Mouse (Mus musculus) embryonic facial prominence, embryonic 12.5 days (tissue): ENCODE results near the gene Nrtn. TPM values are rescaled to one million over a fixed set of nuclear protein-coding genes. Genes with fewer than 3 reads are reported as not detected.

Experiments used
- ATAC-seq: fragments of 200-750 bp; cut with Nextera tagmentation; 2 replicates; pipeline ENCODE4 v1.8.0; 2017; ENCODE audit not compliant: insufficient number of reproducible peaks, insufficient read depth, low FRiP score, low TSS enrichment
- H3K27ac ChIP-seq: fragments of 300-500 bp; sonication (generic); 2 replicates; pipeline ENCODE4 v1.5.1; 2016; ENCODE audit warnings: mild to moderate bottlenecking
- H3K27me3 ChIP-seq: fragments of 300-500 bp; sonication (generic); 2 replicates; pipeline ENCODE4 v1.6.1; 2016; ENCODE audit warnings: mild to moderate bottlenecking, moderate library complexity
- H3K36me3 ChIP-seq: fragments of 300-500 bp; sonication (generic); 2 replicates; pipeline ENCODE4 v1.6.1; 2016; ENCODE audit warnings: mild to moderate bottlenecking
- H3K4me1 ChIP-seq: fragments of 300-500 bp; sonication (generic); 2 replicates; pipeline ENCODE4 v1.6.1; 2016
- H3K4me2 ChIP-seq: fragments of 300-500 bp; sonication (generic); replicated peaks from 2 replicates; pipeline ENCODE4 v1.6.1; 2016; ENCODE audit warnings: mild to moderate bottlenecking, moderate library complexity
- H3K4me3 ChIP-seq: fragments of 300-500 bp; sonication (generic); 2 replicates; pipeline ENCODE4 v1.5.1; 2016; ENCODE audit warnings: mild to moderate bottlenecking
- H3K9ac ChIP-seq: fragments of 300-500 bp; sonication (generic); 2 replicates; pipeline ENCODE4 v1.6.1; 2016; ENCODE audit warnings: mild to moderate bottlenecking, moderate library complexity
- H3K9me3 ChIP-seq: fragments of 300-500 bp; sonication (generic); 2 replicates; pipeline ENCODE4 v1.6.1; 2016; ENCODE audit warnings: mild to moderate bottlenecking, moderate library complexity
- WGBS: fragments of 180-500 bp; shearing (Covaris S2); methylation state at CpG from one replicate; pipeline ENCODE4 v1.1.7; 2016; 5-methylcytosine and 5-hydroxymethylcytosine counted together
- polyA plus RNA-seq: library from polyadenylated mRNA; unstranded; fragments of >200 nt; fragmentation: Nextera tagmentation; extraction: Ambion mirVana; gene quantifications from 2 replicates; pipeline ENCODE4 v1.2.1, GENCODE M21; 2016

Nrtn gene
- 10.9 and 11.9 TPM in 2 replicates for polyA plus RNA-seq

DNA sequence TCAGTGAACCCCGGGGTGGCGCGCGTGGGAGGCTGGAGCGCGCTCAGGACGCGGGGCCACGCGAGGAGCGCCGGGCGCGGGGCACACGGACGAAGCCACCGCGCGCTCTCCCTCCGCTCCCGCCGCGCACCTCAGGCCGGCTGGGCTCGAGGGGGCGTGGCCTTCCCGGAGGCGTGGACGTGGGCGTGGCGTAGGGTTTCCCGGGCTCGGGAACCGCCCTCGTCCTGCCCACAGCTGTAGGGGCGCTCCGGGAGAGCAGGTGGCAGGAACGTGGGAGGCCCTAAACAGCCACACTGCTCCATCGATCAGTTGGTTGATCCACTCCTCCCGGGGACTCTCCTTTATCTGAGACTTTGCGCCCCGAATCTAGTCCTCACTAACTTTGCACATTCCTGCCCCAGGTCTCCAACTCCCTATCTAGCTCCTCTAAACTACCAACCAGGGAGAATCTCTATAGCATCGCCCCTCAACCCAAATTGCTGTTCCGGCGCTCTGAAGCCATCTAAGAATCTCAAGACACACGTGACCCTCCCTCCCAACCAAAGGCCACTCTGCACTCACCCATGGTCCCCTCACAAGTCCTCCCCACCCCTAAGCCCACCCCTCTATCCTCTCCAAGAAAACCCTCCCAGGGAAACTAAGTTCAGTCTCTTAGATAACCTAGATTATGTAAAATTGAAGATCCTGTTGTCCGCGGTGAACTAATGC lies at the start of gene Nrtn:
Gene Nrtn (minus strand): TSS at position 115 of the 708 bp plus-strand sequence.
- peak within 1 kb of the TSS; percentile 99 for H3K4me2 ChIP-seq
- no peaks in the 10 kb centered on the region for H3K36me3 ChIP-seq
- H3K27ac ChIP-seq: no peak within 1 kb of the TSS
- under 1% methylated on average over 44 of the region's 48 CpGs for WGBS
- peaks cover 68% of the 10 kb centered on the region for H3K27me3 ChIP-seq
- ATAC-seq: peak; percentile 6; the same call in 1 of the 2 replicates
- H3K4me1 ChIP-seq: peaks cover 39% of the 10 kb centered on the region
- peak within 1 kb of the TSS; percentile 63 for H3K9ac ChIP-seq
- H3K4me3 ChIP-seq: peak within 1 kb of the TSS; percentile 51
- H3K9me3 ChIP-seq: no peaks in the 10 kb centered on the region

DNA sequence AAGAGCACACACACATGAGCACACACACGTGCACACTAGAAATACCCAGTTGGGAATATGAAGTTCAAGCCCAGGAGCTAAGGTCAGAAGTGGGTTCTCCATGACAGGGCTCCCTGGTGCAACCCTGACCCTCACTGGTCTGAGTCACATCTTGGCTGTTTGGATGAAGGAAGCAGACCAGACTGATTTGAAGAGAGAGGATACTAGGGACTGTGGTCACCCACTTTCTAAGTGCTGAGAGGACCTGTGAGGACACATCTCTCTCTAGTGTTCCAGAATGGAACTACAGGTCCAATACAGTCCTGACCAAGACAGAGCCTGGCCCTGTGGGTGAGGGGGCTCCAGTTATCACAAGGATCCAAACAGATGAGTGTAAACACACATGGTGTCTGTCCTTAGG lies 48.5 kb upstream of the Nrtn start:
- 0 out of 2 replicates have a peak, but pooled peaks cover 4% of the 10 kb centered on the region for H3K27me3 ChIP-seq

DNA sequence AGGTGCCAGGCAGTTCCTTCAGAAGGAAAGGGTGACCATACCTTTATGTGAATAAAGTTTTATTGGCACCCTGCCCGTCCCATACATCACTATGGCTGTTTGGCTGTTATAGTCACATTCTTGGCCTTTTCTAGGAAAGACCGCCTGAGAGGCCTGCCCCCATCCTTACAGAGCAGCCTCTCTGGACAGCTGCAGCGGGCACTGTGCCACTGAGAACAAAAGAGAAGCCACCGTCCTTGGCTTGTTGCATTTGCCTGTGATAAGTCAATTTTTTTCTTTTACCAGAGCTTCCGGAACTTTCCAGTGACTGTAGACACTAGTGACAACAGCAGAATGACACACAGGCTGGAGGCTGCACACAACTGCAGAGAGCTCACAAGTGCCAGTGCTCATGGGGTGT lies 47.6 kb upstream of the Nrtn start:
- Histone ChIP-seq H3K9ac (no peak overlapping the region), H3K4me2 (no peak overlapping the region), H3K4me3 (no peak overlapping the region), H3K27ac (no peak overlapping the region), H3K27me3 (0 out of 2 replicates have a peak, but pooled peaks cover 4% of the 10 kb centered on the region), H3K36me3 (peaks cover 4% of the 10 kb centered on the region; the same call in 1 of the 2 replicates), H3K4me1 (peaks cover 4% of the 10 kb centered on the region; the same call in 1 of the 2 replicates), H3K9me3 (no peaks in the 10 kb centered on the region)
- 82% methylated on average over 5 of the region's 5 CpGs for WGBS
- ATAC-seq: no peak

More for the DNA sequence above, 48.5 kb upstream of the Nrtn start:
- Histone ChIP-seq H3K4me3 (no peak overlapping the region), H3K9ac (no peak overlapping the region), H3K9me3 (no peaks in the 10 kb centered on the region), H3K4me1 (peaks cover 12% of the 10 kb centered on the region), H3K4me2 (no peak overlapping the region), H3K36me3 (peaks cover 4% of the 10 kb centered on the region; the same call in 1 of the 2 replicates), H3K27ac (no peak overlapping the region)
- 89% methylated on average over 1 of the region's 1 CpGs for WGBS
- no peak for ATAC-seq

DNA sequence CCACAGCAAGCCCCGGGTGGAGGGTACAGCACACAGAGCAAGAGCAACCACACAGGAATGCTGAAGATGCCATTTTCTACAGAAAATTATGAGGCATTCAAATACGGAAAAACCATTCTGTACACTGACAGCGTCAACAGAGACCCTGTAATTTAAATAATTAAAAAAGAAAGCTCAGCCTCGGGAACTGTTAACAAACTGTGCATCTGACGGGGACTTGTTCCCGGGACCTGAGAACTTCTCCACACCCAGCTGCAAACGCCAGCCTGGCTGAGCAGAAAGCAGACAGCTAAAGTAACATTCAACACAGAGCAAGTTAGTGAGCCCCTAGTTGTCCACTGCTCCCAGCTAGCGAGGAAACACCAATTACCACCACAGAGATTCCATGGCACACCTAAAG lies 44.7 kb upstream of the Nrtn start:
- H3K4me3 ChIP-seq: no peak overlapping the region
- H3K9me3 ChIP-seq: no peaks in the 10 kb centered on the region
- no peak for ATAC-seq
- no peak overlapping the region for H3K27ac ChIP-seq
- peaks cover 4% of the 10 kb centered on the region; the same call in 1 of the 2 replicates for H3K36me3 ChIP-seq
- H3K9ac ChIP-seq: no peak overlapping the region
- H3K27me3 ChIP-seq: no peaks in the 10 kb centered on the region
- WGBS: 72% methylated on average over 8 of the region's 8 CpGs
- no peaks in the 10 kb centered on the region for H3K4me1 ChIP-seq
- H3K4me2 ChIP-seq: no peak overlapping the region

DNA sequence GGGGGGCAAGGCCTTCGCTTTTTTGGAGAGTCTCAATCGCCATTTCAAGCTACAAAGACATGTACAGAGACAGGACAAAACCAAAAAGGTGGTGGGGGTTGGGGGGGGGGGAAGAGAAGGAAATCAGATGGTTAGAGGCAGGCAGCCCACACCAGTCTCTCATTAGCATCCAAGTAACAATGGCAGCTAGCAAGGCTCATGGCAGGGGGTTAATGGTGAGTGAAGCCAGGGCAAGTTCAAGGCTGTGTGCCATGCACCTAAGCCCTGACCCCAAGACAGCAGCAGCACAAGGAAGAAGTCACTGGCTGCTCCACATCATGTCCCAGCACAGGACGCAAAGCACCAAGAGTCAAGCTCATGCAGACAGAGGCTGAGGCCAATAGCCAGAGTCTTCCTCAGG lies 41.9 kb upstream of the Nrtn start:
- Histone ChIP-seq H3K27me3 (no peaks in the 10 kb centered on the region), H3K36me3 (peaks cover 4% of the 10 kb centered on the region; the same call in 1 of the 2 replicates), H3K27ac (no peak overlapping the region), H3K9me3 (no peaks in the 10 kb centered on the region), H3K4me1 (no peaks in the 10 kb centered on the region), H3K4me2 (no peak overlapping the region), H3K9ac (no peak overlapping the region), H3K4me3 (no peak overlapping the region)
- no peak for ATAC-seq
- 83% methylated on average over 3 of the region's 3 CpGs for WGBS

DNA sequence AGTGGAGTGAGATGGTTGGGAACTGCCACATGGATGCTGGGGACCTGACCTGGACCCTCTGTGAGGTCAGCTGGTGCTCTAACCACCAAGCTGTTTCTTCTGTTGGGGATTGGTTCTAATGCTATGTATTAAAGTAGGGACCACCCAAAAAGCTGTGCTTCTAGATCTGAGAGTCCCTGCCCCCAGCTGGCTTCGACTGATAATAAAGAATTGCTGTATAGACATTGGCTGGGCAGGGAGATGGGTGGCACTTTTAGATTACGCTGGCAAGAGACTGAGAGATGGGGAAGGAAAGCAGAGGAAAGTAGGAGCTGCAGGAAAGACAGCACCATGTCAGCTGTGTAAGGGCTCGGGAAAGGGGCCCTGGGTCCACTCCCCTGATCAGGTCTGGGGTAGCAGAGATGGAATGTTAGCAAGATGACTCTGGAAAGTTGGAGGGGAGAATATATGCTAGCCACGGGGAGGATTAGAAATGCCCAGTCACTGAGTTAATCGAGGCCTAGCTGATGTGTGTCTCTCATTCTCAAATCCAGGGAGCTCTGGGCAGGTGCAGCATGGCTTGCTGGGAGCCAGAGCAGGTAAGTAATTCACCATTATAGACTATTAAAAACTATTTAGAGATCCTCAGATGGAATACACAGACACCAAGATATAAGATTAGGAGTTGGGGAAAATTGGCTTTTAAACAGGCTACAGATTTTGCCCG lies 36.4 kb upstream of the Nrtn start:
- no peaks in the 10 kb centered on the region for H3K4me1 ChIP-seq
- no peaks in the 10 kb centered on the region for H3K36me3 ChIP-seq
- no peak overlapping the region for H3K9ac ChIP-seq
- ATAC-seq: no peak
- WGBS: 63% methylated on average over 6 of the region's 6 CpGs
- H3K27ac ChIP-seq: no peak overlapping the region
- H3K4me3 ChIP-seq: no peak overlapping the region
- H3K9me3 ChIP-seq: no peaks in the 10 kb centered on the region
- no peak overlapping the region for H3K4me2 ChIP-seq
- H3K27me3 ChIP-seq: no peaks in the 10 kb centered on the region

DNA sequence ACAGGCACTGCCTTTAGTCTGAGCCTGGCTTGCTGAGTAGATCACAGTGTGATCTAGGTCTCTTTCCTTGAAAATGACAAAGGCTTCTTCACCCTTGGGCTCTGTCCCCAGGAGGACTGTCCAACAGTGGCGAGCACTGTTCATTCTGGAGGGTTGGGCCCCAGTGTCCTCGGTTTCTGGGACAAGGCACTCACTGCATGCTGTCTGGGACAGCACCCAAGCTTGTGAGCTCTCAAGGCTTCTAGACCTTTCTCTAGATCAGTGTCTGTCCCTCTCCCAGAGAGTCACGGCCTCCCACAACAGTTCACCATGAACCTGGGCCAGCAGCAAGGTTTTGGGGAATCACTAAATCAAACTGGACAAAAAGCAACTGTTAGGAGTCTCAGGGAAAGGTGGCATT lies 35.3 kb upstream of the Nrtn start:
- Histone ChIP-seq H3K9ac (no peak overlapping the region), H3K27ac (no peak overlapping the region), H3K4me1 (no peaks in the 10 kb centered on the region), H3K9me3 (no peaks in the 10 kb centered on the region), H3K4me3 (no peak overlapping the region), H3K4me2 (no peak overlapping the region), H3K27me3 (no peaks in the 10 kb centered on the region), H3K36me3 (no peaks in the 10 kb centered on the region)
- 81% methylated on average over 3 of the region's 3 CpGs for WGBS
- ATAC-seq: no peak

DNA sequence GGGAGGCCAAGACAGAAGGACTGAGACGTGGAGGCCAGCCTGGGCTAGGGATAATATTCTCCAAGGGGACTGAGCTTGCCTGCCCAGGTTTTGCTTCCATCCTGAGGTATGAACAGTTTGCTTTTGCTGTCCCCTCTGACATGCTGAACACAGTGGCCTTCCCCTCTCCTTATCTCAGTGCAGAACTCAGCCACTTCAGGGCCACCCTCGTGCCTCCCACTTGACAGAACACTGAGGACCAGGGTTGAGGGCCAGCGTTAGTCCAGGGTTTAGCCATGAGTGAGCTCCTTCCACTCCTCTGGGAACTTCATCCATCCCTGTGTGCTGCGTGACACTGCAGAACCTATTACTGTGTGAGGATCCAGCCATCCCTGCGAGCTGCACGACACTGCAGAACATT lies 32.0 kb upstream of the Nrtn start:
- Histone ChIP-seq H3K4me3 (no peak overlapping the region), H3K27ac (no peak overlapping the region), H3K27me3 (no peaks in the 10 kb centered on the region), H3K9me3 (no peaks in the 10 kb centered on the region), H3K9ac (no peak overlapping the region), H3K4me1 (no peaks in the 10 kb centered on the region), H3K36me3 (no peaks in the 10 kb centered on the region), H3K4me2 (no peak overlapping the region)
- no peak for ATAC-seq
- WGBS: 83% methylated on average over 6 of the region's 6 CpGs

DNA sequence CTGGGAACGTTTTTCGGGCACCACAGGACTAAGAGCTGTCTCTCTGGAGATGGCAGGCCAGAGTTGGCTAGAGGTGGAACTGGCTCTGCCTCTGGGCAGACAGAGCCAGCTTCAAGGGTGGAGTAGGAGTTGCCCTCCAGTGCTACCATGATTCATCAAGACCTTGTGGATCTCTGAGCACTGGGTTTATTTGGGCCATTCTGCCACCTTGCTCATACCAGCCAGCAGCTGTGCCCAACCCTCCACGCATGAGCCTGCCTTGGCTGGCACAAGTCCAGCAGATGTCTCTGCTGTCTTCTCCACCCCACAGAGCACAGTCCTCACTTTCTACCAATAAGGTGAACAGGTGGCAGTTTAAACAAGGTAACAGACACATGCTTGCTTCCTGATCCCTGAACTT lies 31.6 kb upstream of the Nrtn start:
- 76% methylated on average over 3 of the region's 3 CpGs for WGBS
- H3K4me2 ChIP-seq: no peak overlapping the region

DNA sequence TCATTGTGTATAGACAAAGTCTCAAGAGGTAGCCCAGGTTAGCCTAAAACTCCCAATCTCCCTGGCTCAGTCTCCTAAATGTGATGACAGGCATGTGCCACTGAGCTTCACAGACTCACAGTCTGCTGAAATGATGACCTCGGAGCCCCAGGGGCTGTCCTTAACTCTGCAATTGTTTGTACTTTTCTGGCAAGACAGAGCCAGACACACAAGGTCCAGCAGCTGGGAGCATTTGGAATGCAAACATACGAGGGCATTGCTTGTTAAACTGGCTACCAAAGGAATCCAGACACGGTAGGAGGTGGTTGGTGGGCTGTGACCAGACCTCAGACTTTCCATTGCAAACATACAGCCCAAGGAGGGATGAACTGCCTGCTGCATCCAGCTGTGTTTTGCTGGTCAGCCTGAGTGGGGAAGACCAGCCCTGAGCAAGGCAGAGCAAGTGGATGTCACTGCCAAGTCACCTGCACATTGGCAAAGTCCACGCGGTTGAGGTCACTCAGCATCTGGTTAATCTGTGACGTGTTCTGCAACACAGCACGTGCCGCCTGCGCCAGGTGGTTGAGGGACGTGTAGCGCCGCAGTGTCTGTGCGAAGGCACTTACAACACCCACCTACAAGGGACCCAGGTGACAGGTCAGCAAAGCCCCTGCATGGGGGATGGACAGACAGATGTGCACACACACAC lies 23.1 kb upstream of the Nrtn start:
- peaks cover 9% of the 10 kb centered on the region for H3K36me3 ChIP-seq
- no peaks in the 10 kb centered on the region for H3K9me3 ChIP-seq
- no peak overlapping the region for H3K4me2 ChIP-seq
- peak overlapping the region; percentile 13; the same call in 1 of the 2 replicates for H3K9ac ChIP-seq
- H3K4me3 ChIP-seq: no peak overlapping the region
- no peak overlapping the region for H3K27ac ChIP-seq
- H3K4me1 ChIP-seq: no peaks in the 10 kb centered on the region
- ATAC-seq: no peak
- no peaks in the 10 kb centered on the region for H3K27me3 ChIP-seq
- 82% methylated on average over 13 of the region's 13 CpGs for WGBS

More for the DNA sequence above, 31.6 kb upstream of the Nrtn start:
- H3K4me1 ChIP-seq: no peaks in the 10 kb centered on the region
- no peak overlapping the region for H3K9ac ChIP-seq
- ATAC-seq: no peak
- H3K36me3 ChIP-seq: no peaks in the 10 kb centered on the region
- no peak overlapping the region for H3K27ac ChIP-seq
- no peaks in the 10 kb centered on the region for H3K27me3 ChIP-seq
- no peak overlapping the region for H3K4me3 ChIP-seq
- no peaks in the 10 kb centered on the region for H3K9me3 ChIP-seq

DNA sequence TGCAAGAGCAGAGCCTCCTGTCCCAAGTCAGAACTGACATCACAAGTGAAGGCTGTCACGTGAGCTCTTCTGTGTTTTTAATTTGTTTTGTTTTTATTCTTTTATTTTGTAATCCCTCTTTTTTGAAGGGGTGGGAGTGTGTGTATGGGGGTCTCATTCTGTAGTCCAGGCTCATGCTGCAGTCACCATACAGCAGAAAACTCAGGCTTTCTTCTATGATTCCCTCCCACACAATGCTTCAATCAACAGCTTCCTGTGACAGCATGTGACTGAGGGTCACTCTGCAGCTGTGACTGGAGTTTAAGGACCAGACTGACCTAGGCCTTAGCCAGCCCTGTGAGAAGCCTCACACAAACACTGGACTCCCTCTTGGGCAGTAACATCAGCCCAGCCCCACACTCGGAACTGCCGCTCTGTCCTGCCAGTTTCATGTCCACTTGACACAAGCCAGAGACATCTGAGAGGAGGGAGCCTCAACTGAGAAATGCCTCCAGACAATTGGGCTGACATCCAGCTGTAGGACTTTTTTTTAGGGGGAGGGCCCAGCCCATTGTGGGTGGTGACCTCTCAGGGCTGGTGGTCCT lies 21.5 kb upstream of the Nrtn start:
- no peak overlapping the region for H3K9ac ChIP-seq
- no peaks in the 10 kb centered on the region for H3K4me1 ChIP-seq
- H3K9me3 ChIP-seq: no peaks in the 10 kb centered on the region
- no peaks in the 10 kb centered on the region for H3K27me3 ChIP-seq
- H3K4me2 ChIP-seq: no peak overlapping the region
- no peak overlapping the region for H3K27ac ChIP-seq
- no peak for ATAC-seq
- no peak overlapping the region for H3K4me3 ChIP-seq
- peaks cover 9% of the 10 kb centered on the region for H3K36me3 ChIP-seq
- 50% methylated on average over 3 of the region's 3 CpGs for WGBS
